Mouse (Mus musculus) liver, postnatal 0 days (tissue): ENCODE data around the gene Myo1g. TPM values are rescaled to one million over a fixed set of nuclear protein-coding genes. Genes with fewer than 3 reads are reported as not detected.

ENCODE experiments used
- ATAC-seq: fragments of 200-750 bp; cut with Nextera tagmentation; 2 replicates; pipeline ENCODE4 v1.8.0; 2017; ENCODE audit warnings: mild to moderate bottlenecking, moderate library complexity
- DNase-seq: peaks from one replicate; pipeline ENCODE4 v3.0.0-alpha.2; 2016
- H3K27ac ChIP-seq: fragments of 300-500 bp; sonication (generic); 2 replicates; pipeline ENCODE4 v1.5.1; 2014; ENCODE audit warnings: antibody characterized with exemption, moderate library complexity, mild to moderate bottlenecking, low read depth
- H3K27me3 ChIP-seq: fragments of 300-500 bp; sonication (generic); 2 replicates; pipeline ENCODE4 v1.6.1; 2014; ENCODE audit warnings: low read length, control low read depth, mixed read lengths; ENCODE audit not compliant: insufficient read depth
- H3K36me3 ChIP-seq: fragments of 300-500 bp; sonication (generic); replicated peaks from 2 replicates; pipeline ENCODE4 v1.6.1; 2014; ENCODE audit warnings: mild to moderate bottlenecking, control low read depth, low read length, moderate library complexity, mixed read lengths; ENCODE audit not compliant: insufficient read depth
- H3K4me1 ChIP-seq: fragments of 300-500 bp; sonication (generic); 2 replicates; pipeline ENCODE4 v1.6.1; 2014; ENCODE audit warnings: antibody characterized with exemption, mild to moderate bottlenecking, control low read depth; ENCODE audit not compliant: insufficient read depth
- H3K4me2 ChIP-seq: fragments of 300-500 bp; sonication (generic); 2 replicates; pipeline ENCODE4 v1.6.1; 2014; ENCODE audit warnings: low read depth, mild to moderate bottlenecking, low read length, moderate library complexity, mixed read lengths
- H3K4me3 ChIP-seq: fragments of 300-500 bp; sonication (generic); 2 replicates; pipeline ENCODE4 v1.5.1; 2014; ENCODE audit warnings: low read depth, low read length
- H3K9ac ChIP-seq: fragments of 300-500 bp; sonication (generic); replicated peaks from 2 replicates; pipeline ENCODE4 v1.6.1; 2014; ENCODE audit warnings: mild to moderate bottlenecking, moderate library complexity
- H3K9me3 ChIP-seq: fragments of 300-500 bp; sonication (generic); 2 replicates; pipeline ENCODE4 v1.6.1; 2016; ENCODE audit warnings: mild to moderate bottlenecking, control low read depth, low read length, mixed read lengths
- CTCF ChIP-seq: sonication (generic); IDR thresholded peaks from 2 replicates; pipeline ENCODE4 v1.5.1; 2016; ENCODE audit warnings: antibody characterized with exemption, low read depth
- EP300 ChIP-seq: IDR thresholded peaks from 2 replicates; pipeline ENCODE4 v1.6.1; 2016; ENCODE audit warnings: antibody characterized with exemption, low read depth, mild to moderate bottlenecking
- WGBS: fragments of 180-500 bp; shearing (Covaris S2); extraction: QIAGEN DNeasy Blood & Tissue Kit; methylation state at CpG from one replicate; pipeline ENCODE4 v1.1.7; 2014; ENCODE audit not compliant: insufficient replicate concordance; 5-methylcytosine and 5-hydroxymethylcytosine counted together
- polyA plus RNA-seq: library from polyadenylated mRNA; unstranded; fragments of >200 nt; fragmentation: Nextera tagmentation; extraction: Ambion mirVana; gene quantifications from 2 replicates; pipeline ENCODE4 v1.2.1, GENCODE M21; 2015

The Myo1g gene
- polyA plus RNA-seq, 1 experiment from 2014 or later, result 9.4 TPM

- 0% methylated on average over 95 of the region's 109 CpGs for WGBS
These were observed 45.7 kb downstream of the Myo1g start for GRCm38 (mm10) chr11:6474874-6475731.

GRCm38 (mm10) chr11:6474381-6474780 lies 46.4 kb downstream of the Myo1g start:
- H3K4me2 ChIP-seq, result peak overlapping the region; percentile 72
- no peak for DNase-seq
- no peak for ATAC-seq
- H3K4me3 ChIP-seq, result peak overlapping the region; percentile 94
- H3K4me1 ChIP-seq, result peaks cover 39% of the 10 kb centered on the region
- H3K9me3 ChIP-seq, result no peaks in the 10 kb centered on the region
- TF ChIP-seq EP300 (no peak), CTCF (no peak)
- 31% methylated on average over 6 of the region's 6 CpGs for WGBS
- H3K27ac ChIP-seq, result peak overlapping the region; percentile 98
- peaks cover 6% of the 10 kb centered on the region; the same call in 1 of the 2 replicates for H3K36me3 ChIP-seq
- H3K9ac ChIP-seq, result peak overlapping the region; percentile 97
- no peaks in the 10 kb centered on the region for H3K27me3 ChIP-seq

More at GRCm38 (mm10) chr11:6474874-6475731, 45.7 kb downstream of the Myo1g start:
- Histone ChIP-seq H3K4me3 (peak overlapping the region; percentile 94), H3K36me3 (peaks cover 6% of the 10 kb centered on the region; the same call in 1 of the 2 replicates), H3K4me1 (peaks cover 36% of the 10 kb centered on the region), H3K9ac (peak overlapping the region; percentile 97), H3K27ac (peak overlapping the region; percentile 98), H3K9me3 (no peaks in the 10 kb centered on the region), H3K27me3 (no peaks in the 10 kb centered on the region), H3K4me2 (peak overlapping the region; percentile 72)
- peak; percentile 27; the same call in 1 of the 2 replicates for TF ChIP-seq CTCF
- TF ChIP-seq EP300, result no peak
- peak; percentile 58 for ATAC-seq
- peak; percentile 70 for DNase-seq

- Histone ChIP-seq H3K4me3 (peak overlapping the region; percentile 94), H3K4me1 (peaks cover 35% of the 10 kb centered on the region), H3K4me2 (peak overlapping the region; percentile 72), H3K27me3 (no peaks in the 10 kb centered on the region), H3K9ac (peak overlapping the region; percentile 53; the same call in 1 of the 2 replicates), H3K27ac (peak overlapping the region; percentile 24; the same call in 1 of the 2 replicates), H3K9me3 (no peaks in the 10 kb centered on the region), H3K36me3 (peaks cover 13% of the 10 kb centered on the region; the same call in 1 of the 2 replicates)
- DNase-seq (no peak), ATAC-seq (no peak)
- TF ChIP-seq EP300, result no peak
- no peak for TF ChIP-seq CTCF
These were observed 48.7 kb downstream of the Myo1g start for GRCm38 (mm10) chr11:6472076-6472475.

- ATAC-seq, result no peak
These were observed 49.3 kb downstream of the Myo1g start for GRCm38 (mm10) chr11:6471493-6471892.

GRCm38 (mm10) chr11:6471054-6471453 lies 49.7 kb downstream of the Myo1g start:
- Histone ChIP-seq H3K27me3 (no peaks in the 10 kb centered on the region), H3K9ac (no peak overlapping the region), H3K9me3 (no peaks in the 10 kb centered on the region), H3K4me3 (peak overlapping the region; percentile 94), H3K4me1 (peaks cover 31% of the 10 kb centered on the region), H3K36me3 (peaks cover 18% of the 10 kb centered on the region), H3K27ac (no peak overlapping the region), H3K4me2 (peak overlapping the region; percentile 72)
- TF ChIP-seq CTCF (no peak), EP300 (no peak)
- DNase-seq (no peak), ATAC-seq (no peak)
- WGBS, result 73% methylated on average over 2 of the region's 2 CpGs

More at GRCm38 (mm10) chr11:6471493-6471892, 49.3 kb downstream of the Myo1g start:
- TF ChIP-seq CTCF (no peak), EP300 (no peak)
- Histone ChIP-seq H3K4me3 (peak overlapping the region; percentile 94), H3K9ac (0 out of 2 replicates have a peak overlapping the region, but pooled peaks have one; percentile 5), H3K4me1 (peaks cover 31% of the 10 kb centered on the region), H3K27me3 (no peaks in the 10 kb centered on the region), H3K27ac (no peak overlapping the region), H3K4me2 (peak overlapping the region; percentile 72), H3K36me3 (peaks cover 16% of the 10 kb centered on the region), H3K9me3 (no peaks in the 10 kb centered on the region)
- no peak for DNase-seq
- WGBS, result 4% methylated on average over 1 of the region's 1 CpGs

GRCm38 (mm10) chr11:6468541-6468940 lies 52.2 kb downstream of the Myo1g start:
- Histone ChIP-seq H3K4me2 (no peak overlapping the region), H3K9ac (no peak overlapping the region), H3K36me3 (peaks cover 19% of the 10 kb centered on the region), H3K4me1 (peaks cover 28% of the 10 kb centered on the region), H3K27ac (no peak overlapping the region), H3K9me3 (no peaks in the 10 kb centered on the region), H3K27me3 (no peaks in the 10 kb centered on the region), H3K4me3 (no peak overlapping the region)
- ATAC-seq (no peak), DNase-seq (no peak)
- TF ChIP-seq EP300 (no peak), CTCF (no peak)
- 65% methylated on average over 2 of the region's 2 CpGs for WGBS
